Mouse (Mus musculus): ENCODE data around the gene Mmp15. TPM values are rescaled to one million over a fixed set of nuclear protein-coding genes. Genes with fewer than 3 reads are reported as not detected.

The Mmp15 gene
- polyA plus RNA-seq, 1 experiment: 16.2 TPM

DNA sequence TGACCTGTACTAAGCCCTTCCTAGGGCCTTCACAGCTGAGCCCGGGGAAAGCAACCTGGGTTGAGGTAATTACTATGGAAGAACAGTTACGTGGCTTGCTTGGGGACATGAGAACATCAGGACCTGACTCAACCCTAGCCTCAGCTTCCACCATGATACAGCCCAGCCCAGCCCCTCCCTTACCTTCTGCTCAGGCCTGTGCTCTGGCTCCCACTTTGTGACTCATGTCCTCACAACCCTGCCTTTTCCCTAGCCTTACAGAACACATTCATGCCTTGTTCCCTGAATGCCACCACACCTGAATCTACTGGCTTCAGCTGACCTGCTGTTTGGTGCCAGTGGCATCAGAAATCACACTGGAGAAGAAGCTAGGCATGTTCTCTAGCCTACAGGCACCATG is 3.7 kb upstream of the Mmp15 start:
- H3K27ac ChIP-seq (ENCODE audit: control insufficient read depth, insufficient read depth, low read length): no peak overlapping the region
- no peaks in the 10 kb centered on the region for H3K36me3 ChIP-seq (ENCODE audit: control insufficient read depth, insufficient read depth, low read length)
- 84% methylated on average over 2 of the region's 2 CpGs for WGBS
- H3K4me1 ChIP-seq (replicated peaks; ENCODE audit: control insufficient read depth, insufficient read depth, low read length): peaks cover 26% of the 10 kb centered on the region
- no peak for DNase-seq
- H3K27me3 ChIP-seq (ENCODE audit: control insufficient read depth, insufficient read depth, low read length): peaks cover 6% of the 10 kb centered on the region
- TF ChIP-seq CTCF (IDR thresholded peaks at IDR 0.05; ENCODE audit: borderline replicate concordance, control insufficient read depth, extremely low read depth, insufficient read depth, low read length, poor library complexity) (no peak), POLR2A (IDR thresholded peaks at IDR 0.05; ENCODE audit: control insufficient read depth, extremely low read depth, insufficient read depth, low read length, poor library complexity) (no peak)
- H3K4me3 ChIP-seq (ENCODE audit: control insufficient read depth, insufficient read depth, low read length): no peak overlapping the region

DNA sequence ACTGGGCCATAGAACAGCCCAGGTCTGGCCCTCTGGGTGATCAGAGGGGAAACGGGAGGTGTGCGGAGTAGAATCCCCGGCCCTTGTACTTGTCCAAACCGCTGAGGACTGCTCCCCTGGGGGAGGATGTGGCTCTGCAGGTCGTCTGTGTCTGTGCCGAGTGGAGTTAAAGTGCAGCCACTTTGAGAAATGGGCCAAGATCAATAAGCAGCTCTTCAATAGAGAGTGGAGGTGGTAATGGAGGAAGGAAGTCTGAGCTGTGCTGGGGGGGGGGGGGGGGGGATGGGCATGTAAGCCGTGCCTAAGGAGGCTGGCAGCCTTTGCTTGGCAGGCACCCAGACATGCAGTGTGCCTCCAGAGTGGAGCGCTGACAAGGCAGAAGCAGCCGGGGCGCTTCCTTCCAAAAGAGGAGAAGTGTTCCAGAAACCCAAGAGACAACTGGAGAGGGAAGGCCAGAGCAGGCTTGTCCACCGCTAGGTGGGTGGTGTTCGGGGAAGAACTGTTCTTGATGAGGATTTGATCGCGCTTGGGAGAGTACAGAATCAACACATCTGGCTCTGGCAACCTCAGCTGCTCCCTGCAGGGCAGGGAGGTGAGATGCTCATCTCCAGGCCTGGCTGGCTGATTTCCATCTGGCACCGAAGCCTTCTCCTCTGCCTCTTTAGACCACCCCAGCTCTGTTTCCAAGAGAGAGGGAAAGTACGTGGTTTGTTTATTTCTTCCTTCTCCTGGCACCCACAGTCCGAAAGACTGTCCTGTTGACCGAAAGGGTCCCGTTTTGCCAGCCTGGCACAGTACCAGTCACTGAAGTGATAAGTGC is 3.0 kb upstream of the Mmp15 start:
- H3K4me1 ChIP-seq (replicated peaks; ENCODE audit: control insufficient read depth, insufficient read depth, low read length): peaks cover 27% of the 10 kb centered on the region
- 22% methylated on average over 19 of the region's 19 CpGs for WGBS
- peak; percentile 27 for DNase-seq
- no peak overlapping the region for H3K4me3 ChIP-seq (ENCODE audit: control insufficient read depth, insufficient read depth, low read length)
- no peaks in the 10 kb centered on the region for H3K36me3 ChIP-seq (ENCODE audit: control insufficient read depth, insufficient read depth, low read length)
- TF ChIP-seq CTCF (IDR thresholded peaks at IDR 0.05; ENCODE audit: borderline replicate concordance, control insufficient read depth, extremely low read depth, insufficient read depth, low read length, poor library complexity): no peak
- no peak for TF ChIP-seq POLR2A (IDR thresholded peaks at IDR 0.05; ENCODE audit: control insufficient read depth, extremely low read depth, insufficient read depth, low read length, poor library complexity)
- peaks cover 6% of the 10 kb centered on the region for H3K27me3 ChIP-seq (ENCODE audit: control insufficient read depth, insufficient read depth, low read length)
- peak overlapping the region; percentile 29; the same call in 1 of the 2 replicates for H3K27ac ChIP-seq (ENCODE audit: control insufficient read depth, insufficient read depth, low read length)

DNA sequence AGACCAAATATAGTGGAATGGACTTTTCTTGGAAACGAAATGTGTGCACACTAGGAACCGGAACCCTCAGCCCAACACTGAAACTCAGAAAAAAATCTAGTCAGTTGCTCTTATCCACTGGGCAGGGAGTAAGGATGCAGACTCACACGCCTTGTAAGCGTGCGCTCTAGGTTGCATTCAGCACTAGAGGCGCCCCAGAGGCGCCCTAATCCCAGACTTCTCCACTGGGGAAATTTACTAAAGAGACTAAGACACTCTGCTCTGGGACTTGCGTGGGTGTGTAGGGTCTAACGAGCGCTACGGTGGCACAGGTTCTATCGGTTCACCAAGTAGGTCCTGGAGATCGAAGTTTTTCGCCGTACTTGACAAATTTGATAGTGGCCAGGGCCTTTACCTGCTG is 607 bp upstream of the Mmp15 start:
- Histone ChIP-seq H3K27me3 (ENCODE audit: control insufficient read depth, insufficient read depth, low read length) (peaks cover 6% of the 10 kb centered on the region), H3K27ac (ENCODE audit: control insufficient read depth, insufficient read depth, low read length) (no peak overlapping the region), H3K36me3 (ENCODE audit: control insufficient read depth, insufficient read depth, low read length) (no peaks in the 10 kb centered on the region), H3K4me3 (ENCODE audit: control insufficient read depth, insufficient read depth, low read length) (no peak overlapping the region), H3K4me1 (replicated peaks; ENCODE audit: control insufficient read depth, insufficient read depth, low read length) (peaks cover 27% of the 10 kb centered on the region)
- WGBS: 17% methylated on average over 15 of the region's 15 CpGs
- TF ChIP-seq CTCF (IDR thresholded peaks at IDR 0.05; ENCODE audit: borderline replicate concordance, control insufficient read depth, extremely low read depth, insufficient read depth, low read length, poor library complexity): no peak
- no peak for TF ChIP-seq POLR2A (IDR thresholded peaks at IDR 0.05; ENCODE audit: control insufficient read depth, extremely low read depth, insufficient read depth, low read length, poor library complexity)
- DNase-seq: no peak

DNA sequence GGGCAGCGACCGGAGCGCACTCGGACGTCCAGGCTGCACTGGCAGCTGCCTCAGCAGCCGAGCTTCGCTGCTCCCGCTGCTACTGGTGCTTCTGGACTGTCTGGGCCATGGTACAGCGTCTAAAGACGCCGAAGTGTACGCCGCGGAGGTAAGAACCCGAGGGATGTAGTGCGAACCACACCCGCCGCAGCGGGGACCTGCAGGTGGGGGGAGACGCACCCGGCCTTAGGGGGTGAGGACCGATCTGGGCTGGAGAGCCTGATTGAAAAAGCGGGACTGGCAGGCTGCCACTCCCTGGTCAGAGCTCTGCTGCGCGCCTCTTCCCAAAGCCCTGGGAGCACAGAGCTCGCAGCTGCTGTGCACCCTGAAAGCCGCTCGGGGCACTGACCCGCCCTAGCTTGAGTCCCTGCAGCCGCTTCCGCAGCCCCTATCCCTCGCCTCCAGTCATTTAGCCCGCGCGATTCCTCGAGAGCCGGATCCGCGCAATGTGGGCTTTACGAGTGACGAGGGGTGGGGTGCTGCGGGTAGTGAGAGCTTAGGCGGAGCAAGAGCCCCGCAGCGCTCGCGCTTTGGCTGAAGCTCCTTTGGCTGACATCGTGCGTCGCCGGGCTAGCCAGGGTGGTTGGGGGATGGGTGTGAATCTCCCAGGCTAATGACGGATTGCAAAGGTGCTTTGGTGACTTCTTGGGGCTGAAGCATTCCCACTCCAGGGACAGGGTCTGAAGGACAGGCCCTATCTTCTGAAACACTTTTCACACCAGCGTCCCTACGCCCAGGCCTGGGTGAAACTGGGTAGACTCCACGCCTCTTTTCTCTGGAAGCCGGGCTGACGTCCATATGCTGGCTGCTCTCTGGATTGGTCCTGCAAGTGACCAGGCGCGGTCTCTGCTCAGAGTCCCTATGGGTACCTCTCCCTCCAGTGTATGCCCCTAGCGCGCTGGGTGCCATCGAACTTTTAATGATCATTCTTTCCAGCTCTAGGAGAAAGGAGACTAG is 1.1 kb downstream of the Mmp15 start:
- TF ChIP-seq POLR2A (IDR thresholded peaks at IDR 0.05; ENCODE audit: control insufficient read depth, extremely low read depth, insufficient read depth, low read length, poor library complexity) (no peak), CTCF (IDR thresholded peaks at IDR 0.05; ENCODE audit: borderline replicate concordance, control insufficient read depth, extremely low read depth, insufficient read depth, low read length, poor library complexity) (0 out of 2 replicates have a peak, but pooled peaks have one; percentile 16)
- Histone ChIP-seq H3K4me3 (ENCODE audit: control insufficient read depth, insufficient read depth, low read length) (peak overlapping the region; percentile 20), H3K27ac (ENCODE audit: control insufficient read depth, insufficient read depth, low read length) (no peak overlapping the region), H3K4me1 (replicated peaks; ENCODE audit: control insufficient read depth, insufficient read depth, low read length) (peaks cover 27% of the 10 kb centered on the region), H3K36me3 (ENCODE audit: control insufficient read depth, insufficient read depth, low read length) (no peaks in the 10 kb centered on the region), H3K27me3 (ENCODE audit: control insufficient read depth, insufficient read depth, low read length) (peaks cover 6% of the 10 kb centered on the region)
- no peak for DNase-seq
- WGBS: 15% methylated on average over 62 of the region's 62 CpGs

DNA sequence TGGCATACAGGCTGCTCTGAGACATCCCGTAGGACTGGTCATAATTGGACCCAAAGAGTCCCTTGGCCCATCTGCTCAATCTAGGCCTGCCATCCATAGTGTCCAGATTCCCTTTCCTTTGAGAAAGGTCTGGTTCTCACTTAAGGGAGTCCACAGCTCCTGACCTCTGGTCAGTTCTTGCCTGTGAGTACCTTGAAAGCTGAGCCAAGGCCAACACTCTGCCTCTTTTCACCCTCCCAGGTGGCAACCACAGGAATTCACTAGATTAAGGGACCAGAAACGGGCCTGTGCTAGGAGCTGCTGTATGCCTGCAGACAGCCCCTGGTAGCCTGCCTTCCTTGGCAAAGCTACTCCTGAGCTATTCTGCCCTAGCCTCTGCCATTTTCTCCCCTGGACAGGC is 2.5 kb downstream of the Mmp15 start:
- Histone ChIP-seq H3K36me3 (ENCODE audit: control insufficient read depth, insufficient read depth, low read length) (no peaks in the 10 kb centered on the region), H3K27ac (ENCODE audit: control insufficient read depth, insufficient read depth, low read length) (no peak overlapping the region), H3K27me3 (ENCODE audit: control insufficient read depth, insufficient read depth, low read length) (peaks cover 6% of the 10 kb centered on the region), H3K4me1 (replicated peaks; ENCODE audit: control insufficient read depth, insufficient read depth, low read length) (peaks cover 17% of the 10 kb centered on the region; the same call in 1 of the 2 replicates), H3K4me3 (ENCODE audit: control insufficient read depth, insufficient read depth, low read length) (no peak overlapping the region)
- 96% methylated on average over 2 of the region's 2 CpGs for WGBS
- TF ChIP-seq CTCF (IDR thresholded peaks at IDR 0.05; ENCODE audit: borderline replicate concordance, control insufficient read depth, extremely low read depth, insufficient read depth, low read length, poor library complexity) (no peak), POLR2A (IDR thresholded peaks at IDR 0.05; ENCODE audit: control insufficient read depth, extremely low read depth, insufficient read depth, low read length, poor library complexity) (no peak)
- no peak for DNase-seq

Measured in thymus, adult 2 months (tissue).